Comparison of ENCODE assay signal across 8 mouse cellular contexts in the genomic region with DNA sequence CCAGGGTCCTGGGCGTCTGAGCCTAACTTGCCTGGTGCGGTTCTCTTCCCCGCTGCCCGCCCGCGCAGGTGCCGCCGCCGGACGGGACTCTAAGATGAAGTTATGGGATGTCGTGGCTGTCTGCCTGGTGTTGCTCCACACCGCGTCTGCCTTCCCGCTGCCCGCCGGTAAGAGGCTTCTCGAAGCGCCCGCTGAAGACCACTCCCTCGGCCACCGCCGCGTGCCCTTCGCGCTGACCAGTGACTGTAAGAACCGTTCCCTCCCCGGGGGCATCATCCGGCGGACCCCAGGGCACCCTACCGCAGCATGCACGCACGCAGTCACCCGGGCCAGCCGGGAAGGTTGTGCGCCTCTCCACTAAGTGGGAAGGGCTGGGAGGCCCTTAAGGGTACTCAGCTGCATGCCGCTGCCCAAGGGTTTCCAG. TPM values are rescaled to one million over a fixed set of nuclear protein-coding genes. Genes with fewer than 3 reads are reported as not detected.
A peak's percentile ranks its signal among the peaks of the same experiment; 100 is the strongest.
DNase-seq lines count a peak whose midpoint lies in the region; ATAC-seq and TF ChIP-seq lines count a peak whose summit lies in the region.
"Had no signal": no experiment of that assay in that cellular context is flagged by ENCODE, and none has a peak within 500 bp of the region (broad histone marks: within the 10 kb centered on the region; RNA-seq: fewer than 3 reads in every experiment).

No protein-coding gene starts in this region.

- no peak for ATAC-seq in hindbrain, embryonic 16.5 days
- no peak for ATAC-seq in midbrain, embryonic 13.5 days
- no peak for ATAC-seq in liver, postnatal 0 days

- no peaks in the 10 kb centered on the region for H3K9me3 ChIP-seq in ES-E14 (ENCODE audit: control insufficient read depth, insufficient read depth, low read depth, low read length)
- H3K9me3 ChIP-seq in hindbrain, embryonic 16.5 days (ENCODE audit: control insufficient read depth, low read length) = no peaks in the 10 kb centered on the region
- H3K9me3 ChIP-seq in midbrain, embryonic 13.5 days = no peaks in the 10 kb centered on the region
- H3K9me3 ChIP-seq in liver, postnatal 0 days (ENCODE audit: low read length) = no peaks in the 10 kb centered on the region

- H3K4me1 ChIP-seq in ES-E14 (ENCODE audit: control insufficient read depth in 2 of 2, insufficient read depth in 2 of 2, low read length in 2 of 2, poor library complexity in 1 of 2) = 0 out of 4 replicates have a peak, but pooled peaks cover 0 to 3% of the 10 kb centered on the region in 2 experiments
- peaks cover 30% of the 10 kb centered on the region for H3K4me1 ChIP-seq in hindbrain, embryonic 16.5 days (ENCODE audit: control insufficient read depth, insufficient read depth, low read depth, low read length)
- peaks cover 37% of the 10 kb centered on the region for H3K4me1 ChIP-seq in midbrain, embryonic 13.5 days (replicated peaks)
- H3K4me1 ChIP-seq in liver, postnatal 0 days (ENCODE audit: insufficient read depth) = peaks cover 4% of the 10 kb centered on the region; the same call in 1 of the 2 replicates

- TF ChIP-seq CTCF in liver, postnatal 0 days (IDR thresholded peaks at IDR 0.05; ENCODE audit: low read depth) = no peak

- no peak for TF ChIP-seq EP300 in liver, postnatal 0 days (IDR thresholded peaks at IDR 0.05; ENCODE audit: low read depth)

- H3K4me2 ChIP-seq in hindbrain, embryonic 16.5 days (ENCODE audit: low read length) = peak overlapping the region; percentile 73
- peak overlapping the region; percentile 62 for H3K4me2 ChIP-seq in midbrain, embryonic 13.5 days (replicated peaks)
- H3K4me2 ChIP-seq in liver, postnatal 0 days (ENCODE audit: low read depth, low read length) = no peak overlapping the region; the same call in 1 of the 2 replicates

- H3K36me3 ChIP-seq in ES-E14 (ENCODE audit: control insufficient read depth, insufficient read depth, low read length, poor library complexity, severe bottlenecking) = no peaks in the 10 kb centered on the region
- H3K36me3 ChIP-seq in hindbrain, embryonic 16.5 days (ENCODE audit: control insufficient read depth, insufficient read depth, low read length) = no peaks in the 10 kb centered on the region
- H3K36me3 ChIP-seq in midbrain, embryonic 13.5 days = no peaks in the 10 kb centered on the region
- H3K36me3 ChIP-seq in liver, postnatal 0 days (replicated peaks; ENCODE audit: insufficient read depth, low read length) = no peaks in the 10 kb centered on the region

- H3K27ac ChIP-seq in ES-E14 (ENCODE audit: insufficient read depth, low read depth, low read length, poor library complexity, severe bottlenecking) = no peak overlapping the region
- H3K27ac ChIP-seq in hindbrain, embryonic 16.5 days (ENCODE audit: low read depth, low read length) = no peak overlapping the region
- H3K27ac ChIP-seq in midbrain, embryonic 13.5 days = no peak overlapping the region
- H3K27ac ChIP-seq in liver, postnatal 0 days (ENCODE audit: low read depth) = no peak overlapping the region

- peaks cover 54% of the 10 kb centered on the region for H3K27me3 ChIP-seq in hindbrain, embryonic 16.5 days (replicated peaks; ENCODE audit: control insufficient read depth, insufficient read depth, low read length)
- peaks cover 92% of the 10 kb centered on the region for H3K27me3 ChIP-seq in midbrain, embryonic 13.5 days
- peaks cover 81% of the 10 kb centered on the region for H3K27me3 ChIP-seq in liver, postnatal 0 days (ENCODE audit: insufficient read depth, low read length)

- DNase-seq in ES-E14 (ENCODE audit: low read depth, low spot score) = no peak
- DNase-seq in embryo, embryonic 10 days (ENCODE audit: low spot score) = peak; percentile 41
- no peak for DNase-seq in liver, postnatal 0 days
- no peak for DNase-seq in right cerebral cortex, postnatal 10 days (ENCODE audit: low spot score in 2 of 2)
- no peak for DNase-seq in kidney, adult 8-10 months
- DNase-seq: adrenal gland, postnatal 10 days had no signal

- H3K9ac ChIP-seq in ES-E14 (ENCODE audit: insufficient read depth, low read depth, low read length, poor library complexity, severe bottlenecking) = no peak overlapping the region
- H3K9ac ChIP-seq in hindbrain, embryonic 16.5 days (ENCODE audit: low read depth, low read length) = peak overlapping the region; percentile 51
- H3K9ac ChIP-seq in midbrain, embryonic 13.5 days (replicated peaks) = peak overlapping the region; percentile 39; the same call in 1 of the 2 replicates
- no peak overlapping the region for H3K9ac ChIP-seq in liver, postnatal 0 days (replicated peaks)

- peak overlapping the region; percentile 21 to 59; a peak in 3 of 4 replicates for H3K4me3 ChIP-seq in ES-E14 (ENCODE audit: insufficient read depth in 1 of 2, low read depth in 1 of 2, low read length in 2 of 2, poor library complexity in 1 of 2, severe bottlenecking in 1 of 2)
- H3K4me3 ChIP-seq in hindbrain, embryonic 16.5 days (ENCODE audit: low read length) = peak overlapping the region; percentile 40
- H3K4me3 ChIP-seq in midbrain, embryonic 13.5 days (replicated peaks) = peak overlapping the region; percentile 38
- no peak overlapping the region for H3K4me3 ChIP-seq in liver, postnatal 0 days (ENCODE audit: low read depth, low read length)

- in situ Hi-C loops in ES-E14 (cut with MboI; ENCODE audit: low sequenced_read_pairs in 2 of 2, unreplicated experiment in 2 of 2) = loop anchor here in 1 of 2 experiments (25.0 kb wide), 1 partner anchor 353 kb away; no protein-coding TSS in a partner anchor

- under 1% methylated on average over 35 of the region's 36 CpGs for WGBS in hindbrain, embryonic 16.5 days
- WGBS in midbrain, embryonic 13.5 days = under 1% methylated on average over 35 of the region's 36 CpGs
- WGBS in liver, postnatal 0 days (ENCODE audit: insufficient replicate concordance) = 3% methylated on average over 29 of the region's 36 CpGs

TF ChIP-seq in ES-E14, 5 proteins besides CTCF, POLR2A, EP300 and RAD21:
- no peak for TF ChIP-seq CHD2 (IDR thresholded peaks at IDR 0.05; ENCODE audit: low read depth, low read length)
- TF ChIP-seq ZNF384 (IDR thresholded peaks at IDR 0.05; ENCODE audit: low read depth, low read length) = no peak
- TF ChIP-seq HCFC1 (IDR thresholded peaks at IDR 0.05; ENCODE audit: borderline replicate concordance, insufficient read depth, low read length) = no peak
- TF ChIP-seq MAFK (IDR thresholded peaks at IDR 0.05; ENCODE audit: insufficient read depth, low read depth, low read length) = no peak
- TF ChIP-seq ZC3H11A (IDR thresholded peaks at IDR 0.05; ENCODE audit: borderline replicate concordance, low read depth, low read length) = no peak

RNA-seq across cellular contexts. Expression of gene Gdnf, which starts 4.9 kb away (rescaled TPM):
- total RNA-seq in ES-E14 (2012; rRNA removed) = 0.21 and 1.4 TPM in 2 replicates
- polyA plus RNA-seq in hindbrain, embryonic 16.5 days (2015; fragmentation: Nextera tagmentation; extraction: Ambion mirVana) = 0.23 and 0.32 TPM in 2 replicates
- 0.07 and 0.12 TPM in 2 replicates for polyA plus RNA-seq in midbrain, embryonic 13.5 days (2015; fragmentation: Nextera tagmentation; extraction: Ambion mirVana)
- polyA plus RNA-seq in liver, postnatal 0 days (2015; fragmentation: Nextera tagmentation; extraction: Ambion mirVana) = not detected in 2 replicates

Comparison
In these comparisons a context has a peak if more than half of its experiments do, and no peak if none do; other contexts are left out.
1. H3K9ac ChIP-seq: peak in hindbrain, embryonic 16.5 days (single experiment) and midbrain, embryonic 13.5 days (single experiment); none in ES-E14 (single experiment) and liver, postnatal 0 days (single experiment).